Mouse (Mus musculus): ENCODE data around the gene Sirpa. TPM values are rescaled to one million over a fixed set of nuclear protein-coding genes. Genes with fewer than 3 reads are reported as not detected.

Sirpa gene
- polyA plus RNA-seq, 1 experiment: 16.0 TPM

- no peak for TF ChIP-seq CTCF (IDR thresholded peaks at IDR 0.05; ENCODE audit: extremely low read depth, insufficient read length, insufficient replicate concordance, low read depth, low read length)
- no peak for TF ChIP-seq POLR2A (IDR thresholded peaks at IDR 0.05; ENCODE audit: low read depth, low read length)
- H3K36me3 ChIP-seq (ENCODE audit: control insufficient read depth, insufficient read depth, low read length): no peaks in the 10 kb centered on the region
- no peak overlapping the region for H3K27ac ChIP-seq (ENCODE audit: insufficient read depth, low read depth, low read length)
- no peaks in the 10 kb centered on the region for H3K27me3 ChIP-seq (ENCODE audit: control insufficient read depth, insufficient read depth, low read length)
- WGBS: 89% methylated on average over 6 of the region's 6 CpGs
- H3K4me1 ChIP-seq (ENCODE audit: control insufficient read depth, insufficient read depth, insufficient read length, low read length): no peaks in the 10 kb centered on the region
- no peak overlapping the region for H3K4me3 ChIP-seq (ENCODE audit: low read depth, low read length)
These were observed 36.0 kb downstream of the Sirpa start for GRCm38 (mm10) chr2:129628456-129629185.

GRCm38 (mm10) chr2:129629786-129630531 lies 37.3 kb downstream of the Sirpa start:
- H3K27me3 ChIP-seq (ENCODE audit: control insufficient read depth, insufficient read depth, low read length): no peaks in the 10 kb centered on the region
- no peak overlapping the region for H3K4me3 ChIP-seq (ENCODE audit: low read depth, low read length)
- no peaks in the 10 kb centered on the region for H3K36me3 ChIP-seq (ENCODE audit: control insufficient read depth, insufficient read depth, low read length)
- H3K27ac ChIP-seq (ENCODE audit: insufficient read depth, low read depth, low read length): no peak overlapping the region
- 95% methylated on average over 15 of the region's 15 CpGs for WGBS
- no peaks in the 10 kb centered on the region for H3K4me1 ChIP-seq (ENCODE audit: control insufficient read depth, insufficient read depth, insufficient read length, low read length)
- no peak for TF ChIP-seq POLR2A (IDR thresholded peaks at IDR 0.05; ENCODE audit: low read depth, low read length)
- TF ChIP-seq CTCF (IDR thresholded peaks at IDR 0.05; ENCODE audit: extremely low read depth, insufficient read length, insufficient replicate concordance, low read depth, low read length): no peak

- H3K27ac ChIP-seq (ENCODE audit: insufficient read depth, low read depth, low read length): no peak overlapping the region
- no peak for TF ChIP-seq CTCF (IDR thresholded peaks at IDR 0.05; ENCODE audit: extremely low read depth, insufficient read length, insufficient replicate concordance, low read depth, low read length)
- TF ChIP-seq POLR2A (IDR thresholded peaks at IDR 0.05; ENCODE audit: low read depth, low read length): no peak
- H3K27me3 ChIP-seq (ENCODE audit: control insufficient read depth, insufficient read depth, low read length): no peaks in the 10 kb centered on the region
- no peaks in the 10 kb centered on the region for H3K36me3 ChIP-seq (ENCODE audit: control insufficient read depth, insufficient read depth, low read length)
- no peaks in the 10 kb centered on the region for H3K4me1 ChIP-seq (ENCODE audit: control insufficient read depth, insufficient read depth, insufficient read length, low read length)
- no peak overlapping the region for H3K4me3 ChIP-seq (ENCODE audit: low read depth, low read length)
- WGBS: 93% methylated on average over 3 of the region's 3 CpGs
These were observed 37.9 kb downstream of the Sirpa start for GRCm38 (mm10) chr2:129630532-129630886.

- Histone ChIP-seq H3K27me3 (ENCODE audit: control insufficient read depth, insufficient read depth, low read length) (no peaks in the 10 kb centered on the region), H3K4me1 (ENCODE audit: control insufficient read depth, insufficient read depth, insufficient read length, low read length) (no peaks in the 10 kb centered on the region), H3K27ac (ENCODE audit: insufficient read depth, low read depth, low read length) (no peak overlapping the region), H3K4me3 (ENCODE audit: low read depth, low read length) (no peak overlapping the region), H3K36me3 (ENCODE audit: control insufficient read depth, insufficient read depth, low read length) (no peaks in the 10 kb centered on the region)
- 82% methylated on average over 7 of the region's 7 CpGs for WGBS
- TF ChIP-seq POLR2A (IDR thresholded peaks at IDR 0.05; ENCODE audit: low read depth, low read length) (no peak), CTCF (IDR thresholded peaks at IDR 0.05; ENCODE audit: extremely low read depth, insufficient read length, insufficient replicate concordance, low read depth, low read length) (no peak)
These were observed 38.5 kb downstream of the Sirpa start for GRCm38 (mm10) chr2:129630978-129631660.

- TF ChIP-seq POLR2A (IDR thresholded peaks at IDR 0.05; ENCODE audit: low read depth, low read length): no peak
- no peak for TF ChIP-seq CTCF (IDR thresholded peaks at IDR 0.05; ENCODE audit: extremely low read depth, insufficient read length, insufficient replicate concordance, low read depth, low read length)
- Histone ChIP-seq H3K27me3 (ENCODE audit: control insufficient read depth, insufficient read depth, low read length) (no peaks in the 10 kb centered on the region), H3K27ac (ENCODE audit: insufficient read depth, low read depth, low read length) (no peak overlapping the region), H3K4me1 (ENCODE audit: control insufficient read depth, insufficient read depth, insufficient read length, low read length) (no peaks in the 10 kb centered on the region), H3K4me3 (ENCODE audit: low read depth, low read length) (no peak overlapping the region), H3K36me3 (ENCODE audit: control insufficient read depth, insufficient read depth, low read length) (no peaks in the 10 kb centered on the region)
- WGBS: 89% methylated on average over 7 of the region's 7 CpGs
These were observed 39.7 kb downstream of the Sirpa start for GRCm38 (mm10) chr2:129632324-129632723.

- WGBS: 35% methylated on average over 9 of the region's 9 CpGs
- TF ChIP-seq CTCF (IDR thresholded peaks at IDR 0.05; ENCODE audit: extremely low read depth, insufficient read length, insufficient replicate concordance, low read depth, low read length): no peak
- Histone ChIP-seq H3K27ac (ENCODE audit: insufficient read depth, low read depth, low read length) (no peak overlapping the region), H3K27me3 (ENCODE audit: control insufficient read depth, insufficient read depth, low read length) (no peaks in the 10 kb centered on the region), H3K4me1 (ENCODE audit: control insufficient read depth, insufficient read depth, insufficient read length, low read length) (no peaks in the 10 kb centered on the region), H3K4me3 (ENCODE audit: low read depth, low read length) (no peak overlapping the region), H3K36me3 (ENCODE audit: control insufficient read depth, insufficient read depth, low read length) (no peaks in the 10 kb centered on the region)
These were observed 40.6 kb downstream of the Sirpa start for GRCm38 (mm10) chr2:129633077-129633732.
